Mouse (Mus musculus): ENCODE data around the gene Rhbdd1. TPM values are rescaled to one million over a fixed set of nuclear protein-coding genes. Genes with fewer than 3 reads are reported as not detected.
A peak's percentile ranks its signal among the peaks of the same experiment; 100 is the strongest.

Rhbdd1 gene
- polyA plus RNA-seq, 1 experiment from 2014 or later = 11.2 TPM

DNA sequence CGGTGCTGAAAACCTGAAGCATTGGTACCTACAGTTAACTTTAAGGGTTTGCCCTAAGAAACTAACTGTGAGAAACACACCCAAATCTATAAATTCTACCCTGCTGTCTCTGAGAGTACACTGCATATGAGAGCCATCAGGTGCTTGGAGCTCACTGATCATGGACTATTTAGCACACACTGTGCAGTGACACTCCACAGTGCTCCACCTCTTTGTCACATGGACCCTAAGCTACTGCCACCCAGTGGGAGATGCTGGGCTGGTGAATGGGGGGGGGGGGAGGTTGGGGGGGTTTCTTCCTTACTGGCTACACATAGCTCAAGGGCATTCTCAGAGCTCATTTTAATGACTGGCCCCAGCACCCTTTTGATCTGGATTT lies 43.4 kb downstream of the Rhbdd1 start:
- WGBS = 81% methylated on average over 1 of the region's 1 CpGs
- Histone ChIP-seq H3K9ac (replicated peaks; ENCODE audit: low read length) (no peak overlapping the region), H3K9me3 (ENCODE audit: low read length) (no peaks in the 10 kb centered on the region), H3K4me3 (ENCODE audit: low read length) (no peak overlapping the region), H3K4me2 (replicated peaks; ENCODE audit: low read depth, low read length) (no peak overlapping the region), H3K27ac (ENCODE audit: low read length) (no peak overlapping the region), H3K4me1 (ENCODE audit: insufficient read depth, low read length) (0 out of 2 replicates have a peak, but pooled peaks cover 6% of the 10 kb centered on the region), H3K27me3 (ENCODE audit: insufficient read depth, low read length) (no peaks in the 10 kb centered on the region), H3K36me3 (ENCODE audit: insufficient read depth, low read length) (no peaks in the 10 kb centered on the region)
- no peak for ATAC-seq (ENCODE audit: low FRiP score, low TSS enrichment)

DNA sequence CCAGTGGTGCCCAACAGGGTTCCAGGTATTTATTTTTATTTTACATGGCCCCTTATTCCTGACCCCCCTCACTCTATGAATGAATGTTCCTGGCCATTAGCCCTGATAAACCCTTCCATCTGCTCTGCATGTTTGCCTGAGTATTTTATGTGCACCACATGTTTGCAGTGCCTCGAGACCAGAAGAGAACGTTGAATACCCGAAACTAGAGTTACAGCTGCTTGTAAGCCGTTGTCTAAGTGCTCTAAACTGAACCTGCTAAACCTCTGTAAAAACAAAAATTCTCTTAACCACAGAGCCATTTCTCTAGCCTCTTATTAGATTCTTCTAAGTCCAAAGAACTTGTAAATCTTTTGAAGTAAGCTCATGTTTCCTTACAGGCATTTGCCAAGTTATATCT lies 45.0 kb downstream of the Rhbdd1 start:
- H3K4me2 ChIP-seq (replicated peaks; ENCODE audit: low read depth, low read length) = no peak overlapping the region
- H3K36me3 ChIP-seq (ENCODE audit: insufficient read depth, low read length) = no peaks in the 10 kb centered on the region
- no peak overlapping the region for H3K27ac ChIP-seq (ENCODE audit: low read length)
- H3K4me1 ChIP-seq (ENCODE audit: insufficient read depth, low read length) = 0 out of 2 replicates have a peak, but pooled peaks cover 6% of the 10 kb centered on the region
- WGBS = 21% methylated on average over 4 of the region's 4 CpGs
- H3K4me3 ChIP-seq (ENCODE audit: low read length) = no peak overlapping the region
- H3K9me3 ChIP-seq (ENCODE audit: low read length) = no peaks in the 10 kb centered on the region
- no peaks in the 10 kb centered on the region for H3K27me3 ChIP-seq (ENCODE audit: insufficient read depth, low read length)
- no peak for ATAC-seq (ENCODE audit: low FRiP score, low TSS enrichment)
- H3K9ac ChIP-seq (replicated peaks; ENCODE audit: low read length) = no peak overlapping the region

- no peaks in the 10 kb centered on the region for H3K36me3 ChIP-seq (ENCODE audit: insufficient read depth, low read length)
- 82% methylated on average over 6 of the region's 6 CpGs for WGBS
- ATAC-seq (ENCODE audit: low FRiP score, low TSS enrichment) = no peak
- no peak overlapping the region for H3K27ac ChIP-seq (ENCODE audit: low read length)
- H3K4me2 ChIP-seq (replicated peaks; ENCODE audit: low read depth, low read length) = no peak overlapping the region
- H3K9ac ChIP-seq (replicated peaks; ENCODE audit: low read length) = no peak overlapping the region
- no peaks in the 10 kb centered on the region for H3K27me3 ChIP-seq (ENCODE audit: insufficient read depth, low read length)
- 0 out of 2 replicates have a peak, but pooled peaks cover 6% of the 10 kb centered on the region for H3K4me1 ChIP-seq (ENCODE audit: insufficient read depth, low read length)
- no peaks in the 10 kb centered on the region for H3K9me3 ChIP-seq (ENCODE audit: low read length)
- no peak overlapping the region for H3K4me3 ChIP-seq (ENCODE audit: low read length)
Measured at GRCm38 (mm10) chr1:82362165-82362564, 45.9 kb downstream of the Rhbdd1 start.

- H3K27ac ChIP-seq (ENCODE audit: low read length) = no peak overlapping the region
- no peaks in the 10 kb centered on the region for H3K27me3 ChIP-seq (ENCODE audit: insufficient read depth, low read length)
- no peak overlapping the region for H3K9ac ChIP-seq (replicated peaks; ENCODE audit: low read length)
- H3K4me3 ChIP-seq (ENCODE audit: low read length) = no peak overlapping the region
- 0 out of 2 replicates have a peak, but pooled peaks cover 6% of the 10 kb centered on the region for H3K4me1 ChIP-seq (ENCODE audit: insufficient read depth, low read length)
- 78% methylated on average over 7 of the region's 7 CpGs for WGBS
- no peaks in the 10 kb centered on the region for H3K36me3 ChIP-seq (ENCODE audit: insufficient read depth, low read length)
- ATAC-seq (ENCODE audit: low FRiP score, low TSS enrichment) = no peak
- H3K4me2 ChIP-seq (replicated peaks; ENCODE audit: low read depth, low read length) = no peak overlapping the region
- H3K9me3 ChIP-seq (ENCODE audit: low read length) = no peaks in the 10 kb centered on the region
Measured at GRCm38 (mm10) chr1:82364047-82364446, 47.8 kb downstream of the Rhbdd1 start.

DNA sequence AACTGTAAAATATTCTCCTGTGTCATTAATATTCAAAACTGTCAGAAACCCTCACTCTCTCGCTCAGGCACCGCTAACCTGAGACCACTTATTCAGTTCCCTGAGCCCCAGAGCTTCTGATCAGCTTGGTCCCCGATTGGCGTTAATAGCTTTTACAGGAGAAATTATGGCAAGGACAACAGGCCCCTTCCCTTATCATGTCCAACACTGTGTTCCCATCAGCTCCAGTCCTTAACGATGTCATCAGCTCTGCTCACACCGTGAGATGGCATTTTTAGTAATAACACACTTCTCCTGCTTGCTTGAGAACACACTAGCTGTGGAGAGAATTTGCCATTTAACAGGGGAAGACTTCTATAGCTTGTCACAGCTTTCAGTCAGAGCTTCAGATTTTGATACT lies 48.2 kb downstream of the Rhbdd1 start:
- Histone ChIP-seq H3K36me3 (ENCODE audit: insufficient read depth, low read length) (no peaks in the 10 kb centered on the region), H3K4me2 (replicated peaks; ENCODE audit: low read depth, low read length) (no peak overlapping the region), H3K9ac (replicated peaks; ENCODE audit: low read length) (no peak overlapping the region), H3K4me3 (ENCODE audit: low read length) (no peak overlapping the region), H3K27me3 (ENCODE audit: insufficient read depth, low read length) (no peaks in the 10 kb centered on the region), H3K9me3 (ENCODE audit: low read length) (no peaks in the 10 kb centered on the region), H3K4me1 (ENCODE audit: insufficient read depth, low read length) (0 out of 2 replicates have a peak, but pooled peaks cover 6% of the 10 kb centered on the region), H3K27ac (ENCODE audit: low read length) (no peak overlapping the region)
- ATAC-seq (ENCODE audit: low FRiP score, low TSS enrichment) = no peak
- 61% methylated on average over 6 of the region's 6 CpGs for WGBS

- Histone ChIP-seq H3K27ac (ENCODE audit: low read length) (no peak overlapping the region), H3K9ac (replicated peaks; ENCODE audit: low read length) (no peak overlapping the region), H3K9me3 (ENCODE audit: low read length) (no peaks in the 10 kb centered on the region), H3K4me1 (ENCODE audit: insufficient read depth, low read length) (peaks cover 4% of the 10 kb centered on the region; the same call in 1 of the 2 replicates), H3K36me3 (ENCODE audit: insufficient read depth, low read length) (no peaks in the 10 kb centered on the region), H3K4me2 (replicated peaks; ENCODE audit: low read depth, low read length) (no peak overlapping the region), H3K4me3 (ENCODE audit: low read length) (no peak overlapping the region), H3K27me3 (ENCODE audit: insufficient read depth, low read length) (no peaks in the 10 kb centered on the region)
- 73% methylated on average over 5 of the region's 5 CpGs for WGBS
- no peak; the same call in 1 of the 2 replicates for ATAC-seq (ENCODE audit: low FRiP score, low TSS enrichment)
Measured at GRCm38 (mm10) chr1:82371636-82372428, 55.6 kb downstream of the Rhbdd1 start.

- Histone ChIP-seq H3K9me3 (ENCODE audit: low read length) (no peaks in the 10 kb centered on the region), H3K27me3 (ENCODE audit: insufficient read depth, low read length) (no peaks in the 10 kb centered on the region), H3K4me3 (ENCODE audit: low read length) (no peak overlapping the region), H3K4me2 (replicated peaks; ENCODE audit: low read depth, low read length) (no peak overlapping the region), H3K4me1 (ENCODE audit: insufficient read depth, low read length) (peaks cover 4% of the 10 kb centered on the region; the same call in 1 of the 2 replicates), H3K9ac (replicated peaks; ENCODE audit: low read length) (no peak overlapping the region), H3K27ac (ENCODE audit: low read length) (no peak overlapping the region), H3K36me3 (ENCODE audit: insufficient read depth, low read length) (no peaks in the 10 kb centered on the region)
- 94% methylated on average over 8 of the region's 8 CpGs for WGBS
- ATAC-seq (ENCODE audit: low FRiP score, low TSS enrichment) = no peak
Measured at GRCm38 (mm10) chr1:82373924-82374323, 57.7 kb downstream of the Rhbdd1 start.

GRCm38 (mm10) chr1:82374831-82375358 lies 58.6 kb downstream of the Rhbdd1 start:
- peak; percentile 86 for ATAC-seq (ENCODE audit: low FRiP score, low TSS enrichment)
- H3K27me3 ChIP-seq (ENCODE audit: insufficient read depth, low read length) = no peaks in the 10 kb centered on the region
- no peak overlapping the region for H3K4me3 ChIP-seq (ENCODE audit: low read length)
- no peak overlapping the region for H3K4me2 ChIP-seq (replicated peaks; ENCODE audit: low read depth, low read length)
- H3K27ac ChIP-seq (ENCODE audit: low read length) = peak overlapping the region; percentile 35; the same call in 1 of the 2 replicates
- H3K9me3 ChIP-seq (ENCODE audit: low read length) = no peaks in the 10 kb centered on the region
- WGBS = 12% methylated on average over 4 of the region's 4 CpGs
- peaks cover 4% of the 10 kb centered on the region; the same call in 1 of the 2 replicates for H3K4me1 ChIP-seq (ENCODE audit: insufficient read depth, low read length)
- no peak overlapping the region for H3K9ac ChIP-seq (replicated peaks; ENCODE audit: low read length)
- no peaks in the 10 kb centered on the region for H3K36me3 ChIP-seq (ENCODE audit: insufficient read depth, low read length)

- H3K4me3 ChIP-seq (ENCODE audit: low read length) = no peak overlapping the region
- ATAC-seq (ENCODE audit: low FRiP score, low TSS enrichment) = peak; percentile 44; the same call in 1 of the 2 replicates
Measured at GRCm38 (mm10) chr1:82375452-82375851, 59.2 kb downstream of the Rhbdd1 start.

DNA sequence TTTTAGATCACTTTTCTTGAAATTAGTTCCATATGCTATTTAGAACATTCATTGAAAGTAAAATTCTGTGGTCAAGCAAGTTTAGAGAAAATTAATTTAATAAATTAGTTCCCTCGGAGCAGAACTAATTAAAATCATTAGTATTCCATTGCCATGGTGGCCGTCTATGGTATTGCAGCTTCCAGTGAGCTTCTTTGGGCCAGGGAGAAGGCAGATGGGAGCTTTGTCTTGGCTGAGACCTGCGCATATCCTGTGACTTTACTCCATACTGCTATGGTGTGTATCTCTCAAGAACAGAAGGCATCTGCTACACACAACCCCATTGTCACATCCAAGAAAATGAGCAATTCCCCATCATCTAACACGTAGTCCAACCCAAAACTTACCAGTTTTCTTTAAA lies 65.7 kb downstream of the Rhbdd1 start:
- no peak for ATAC-seq (ENCODE audit: low FRiP score, low TSS enrichment)

More at GRCm38 (mm10) chr1:82375452-82375851, 59.2 kb downstream of the Rhbdd1 start:
- Histone ChIP-seq H3K9ac (replicated peaks; ENCODE audit: low read length) (no peak overlapping the region), H3K4me1 (ENCODE audit: insufficient read depth, low read length) (peaks cover 4% of the 10 kb centered on the region; the same call in 1 of the 2 replicates), H3K27ac (ENCODE audit: low read length) (peak overlapping the region; percentile 19; the same call in 1 of the 2 replicates), H3K4me2 (replicated peaks; ENCODE audit: low read depth, low read length) (no peak overlapping the region), H3K27me3 (ENCODE audit: insufficient read depth, low read length) (no peaks in the 10 kb centered on the region), H3K36me3 (ENCODE audit: insufficient read depth, low read length) (no peaks in the 10 kb centered on the region), H3K9me3 (ENCODE audit: low read length) (no peaks in the 10 kb centered on the region)
- 35% methylated on average over 3 of the region's 3 CpGs for WGBS

More for the DNA sequence above, 65.7 kb downstream of the Rhbdd1 start:
- Histone ChIP-seq H3K9ac (replicated peaks; ENCODE audit: low read length) (no peak overlapping the region), H3K4me1 (ENCODE audit: insufficient read depth, low read length) (peaks cover 5% of the 10 kb centered on the region; the same call in 1 of the 2 replicates), H3K36me3 (ENCODE audit: insufficient read depth, low read length) (no peaks in the 10 kb centered on the region), H3K27ac (ENCODE audit: low read length) (no peak overlapping the region), H3K9me3 (ENCODE audit: low read length) (no peaks in the 10 kb centered on the region), H3K4me3 (ENCODE audit: low read length) (no peak overlapping the region), H3K4me2 (replicated peaks; ENCODE audit: low read depth, low read length) (no peak overlapping the region), H3K27me3 (ENCODE audit: insufficient read depth, low read length) (no peaks in the 10 kb centered on the region)
- WGBS = 65% methylated on average over 4 of the region's 4 CpGs
